Mouse (Mus musculus): Measurements from ENCODE around the gene Hoxc4.

The Hoxc4 gene

GRCm38 (mm10) chr15:102990461-102991397, 28.0 kb upstream of the Hoxc4 start, which contains the start of gene Hoxc8:
Gene Hoxc8 (plus strand): TSS chr15:102990607.
- DNase-seq: no peak

DNA sequence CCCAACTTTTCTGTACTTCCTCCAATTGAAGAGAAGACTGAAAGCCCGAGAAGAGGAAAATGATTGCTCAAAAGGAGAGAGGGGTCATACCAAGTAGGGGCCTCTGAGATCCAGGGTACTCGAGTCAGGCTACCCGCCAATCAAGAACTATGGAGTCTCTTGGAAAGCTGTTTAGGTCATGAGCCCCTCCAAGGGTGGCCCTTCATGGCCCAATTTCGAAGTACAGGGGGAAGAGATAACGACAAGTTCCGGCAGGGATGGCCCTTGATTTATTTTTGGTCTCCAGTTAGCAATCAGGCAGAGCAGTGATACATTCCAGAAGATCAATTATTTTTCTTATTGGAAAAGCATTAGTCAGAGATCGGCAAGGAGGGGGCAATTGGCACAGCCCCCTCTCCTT, 27.0 kb upstream of the Hoxc4 start:
- no peak for DNase-seq

DNA sequence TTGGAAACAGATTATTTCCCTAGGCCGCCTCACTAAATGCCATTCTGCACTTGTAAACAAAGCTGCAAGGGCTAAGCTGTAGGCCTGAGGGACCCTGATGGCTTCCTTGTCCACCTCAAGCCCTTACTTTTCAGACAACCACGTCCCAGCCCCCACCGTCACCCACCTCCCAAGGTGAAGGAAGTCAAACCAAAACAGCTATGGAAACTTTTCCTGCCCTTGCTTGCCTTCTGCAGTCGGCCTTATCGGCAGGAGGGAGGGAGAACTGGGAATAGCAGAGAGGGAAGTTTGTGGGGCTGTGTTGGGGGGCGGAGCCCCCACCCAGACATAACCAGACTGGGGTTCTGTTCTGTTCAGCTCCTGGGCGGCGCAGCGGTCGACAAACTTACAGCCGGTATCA, 26.5 kb upstream of the Hoxc4 start:
- DNase-seq: no peak

DNA sequence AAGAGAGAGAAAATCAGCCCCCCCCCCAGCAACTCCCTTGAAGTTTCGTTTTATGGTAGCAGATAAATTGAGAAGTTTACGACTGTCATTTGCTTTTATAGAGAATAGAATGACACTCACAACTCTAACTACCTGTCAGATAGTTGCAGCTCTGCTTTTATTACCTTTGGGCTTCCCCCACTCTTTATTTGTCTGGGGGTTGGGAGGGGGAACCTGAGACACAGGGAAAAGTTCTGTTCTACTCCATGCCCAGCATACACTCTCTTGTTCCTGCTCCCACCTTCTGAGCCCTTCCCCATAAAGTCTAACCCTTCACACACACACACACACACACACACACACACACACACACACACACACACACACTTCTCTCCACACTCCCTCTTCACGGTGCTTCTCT, 25.9 kb upstream of the Hoxc4 start:
- DNase-seq: no peak

DNA sequence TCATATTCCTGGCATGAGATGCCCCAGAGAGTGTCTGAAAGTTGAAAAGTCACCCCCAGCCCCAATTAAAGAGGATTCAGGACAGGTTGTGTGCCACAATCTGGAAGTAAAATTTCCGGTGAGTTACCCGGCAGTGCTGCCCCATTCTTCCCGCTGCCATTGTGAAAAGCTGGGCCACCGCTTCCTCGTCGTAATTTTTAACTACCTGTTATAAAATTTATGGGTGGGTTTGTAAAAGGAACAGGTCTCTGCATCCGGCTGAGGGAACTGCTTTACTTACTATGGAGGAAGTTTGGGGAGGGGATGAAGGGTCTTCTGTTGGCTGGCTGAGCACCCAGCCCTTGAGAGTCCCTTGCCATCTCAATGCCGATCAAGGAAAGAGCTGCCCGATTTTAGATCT, 22.2 kb upstream of the Hoxc4 start:
- no peak for DNase-seq

DNA sequence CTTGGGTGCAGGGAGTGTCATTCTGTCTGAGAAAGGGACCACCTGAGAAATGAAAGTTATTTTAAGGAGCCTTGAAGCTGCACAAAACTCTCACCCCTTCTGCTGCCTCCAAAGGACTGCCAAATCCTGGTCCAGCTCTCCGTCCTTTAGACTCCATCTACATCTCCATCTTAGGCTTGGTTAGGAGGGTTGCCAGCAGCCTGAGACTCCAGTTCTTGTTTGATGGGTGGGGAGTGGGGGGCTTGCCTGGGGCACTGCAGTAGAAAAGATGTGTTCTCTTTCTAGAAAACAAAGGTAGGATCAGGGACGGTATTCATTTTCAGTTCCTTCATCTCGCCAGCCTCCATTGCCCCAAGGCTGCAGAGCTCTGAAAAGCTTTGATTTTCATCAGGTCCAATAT, 21.3 kb upstream of the Hoxc4 start:
- DNase-seq: no peak

DNA sequence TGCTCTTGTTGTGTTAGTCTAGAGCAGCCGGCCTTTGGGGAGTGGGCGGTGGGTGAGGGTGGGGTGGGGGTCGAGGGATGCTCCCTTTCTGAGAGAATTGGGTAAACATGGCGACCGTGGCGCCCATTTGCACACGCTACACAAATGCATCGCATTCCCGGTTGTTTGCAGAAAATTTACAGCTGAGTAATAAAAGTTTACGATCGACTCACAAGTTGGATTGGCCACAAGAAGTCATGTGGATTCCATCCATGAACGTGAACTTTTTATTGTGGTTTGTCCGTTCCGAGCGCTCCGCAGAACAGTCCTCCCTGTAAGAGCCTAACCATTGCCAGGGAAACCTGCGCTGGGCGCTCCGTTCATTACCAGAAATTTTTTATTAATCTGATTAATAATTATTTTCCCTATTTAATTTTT, 20.8 kb upstream of the Hoxc4 start, which contains the start of gene Hoxc6:
Hoxc6 (plus strand) TSS at position 319 of the 417 bp plus-strand sequence.
- no peak for DNase-seq

GRCm38 (mm10) chr15:102998608-102999182, 20.0 kb upstream of the Hoxc4 start:
- DNase-seq: no peak

GRCm38 (mm10) chr15:102999183-102999831, 19.4 kb upstream of the Hoxc4 start:
- DNase-seq: peak; percentile 93

- no peak for DNase-seq
Measured at GRCm38 (mm10) chr15:102999955-103000354, 18.8 kb upstream of the Hoxc4 start.

GRCm38 (mm10) chr15:103000501-103000901, 18.2 kb upstream of the Hoxc4 start:
- no peak for DNase-seq

DNA sequence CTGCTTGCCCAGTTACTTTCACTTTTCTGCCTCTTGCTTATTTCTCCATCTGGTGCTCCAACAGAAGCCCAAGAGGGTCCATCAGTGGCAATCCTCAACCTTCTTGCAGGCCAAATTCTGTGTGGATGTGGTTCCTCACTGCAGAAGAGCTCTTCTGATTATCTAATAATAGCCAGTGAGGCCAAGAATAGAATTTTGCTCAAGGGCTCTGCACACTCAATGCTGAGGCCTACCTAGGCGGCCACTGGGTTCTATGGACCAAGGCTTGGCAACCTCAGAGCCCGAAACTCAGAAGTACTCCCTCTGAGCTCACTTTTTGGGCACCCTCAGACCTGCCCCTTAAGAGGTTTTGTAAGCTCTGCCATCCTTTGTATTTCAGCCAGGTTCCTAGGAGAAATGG, 17.4 kb upstream of the Hoxc4 start:
- DNase-seq: no peak

- no peak for DNase-seq
Measured at GRCm38 (mm10) chr15:103002156-103002555, 16.6 kb upstream of the Hoxc4 start.

GRCm38 (mm10) chr15:103002821-103003448, 15.8 kb upstream of the Hoxc4 start:
- no peak for DNase-seq

- no peak for DNase-seq
Measured at GRCm38 (mm10) chr15:103005308-103005707, 13.4 kb upstream of the Hoxc4 start.

GRCm38 (mm10) chr15:103005797-103006196, 12.9 kb upstream of the Hoxc4 start:
- no peak for DNase-seq

- DNase-seq: no peak
Measured at GRCm38 (mm10) chr15:103006326-103006725, 12.4 kb upstream of the Hoxc4 start.

DNA sequence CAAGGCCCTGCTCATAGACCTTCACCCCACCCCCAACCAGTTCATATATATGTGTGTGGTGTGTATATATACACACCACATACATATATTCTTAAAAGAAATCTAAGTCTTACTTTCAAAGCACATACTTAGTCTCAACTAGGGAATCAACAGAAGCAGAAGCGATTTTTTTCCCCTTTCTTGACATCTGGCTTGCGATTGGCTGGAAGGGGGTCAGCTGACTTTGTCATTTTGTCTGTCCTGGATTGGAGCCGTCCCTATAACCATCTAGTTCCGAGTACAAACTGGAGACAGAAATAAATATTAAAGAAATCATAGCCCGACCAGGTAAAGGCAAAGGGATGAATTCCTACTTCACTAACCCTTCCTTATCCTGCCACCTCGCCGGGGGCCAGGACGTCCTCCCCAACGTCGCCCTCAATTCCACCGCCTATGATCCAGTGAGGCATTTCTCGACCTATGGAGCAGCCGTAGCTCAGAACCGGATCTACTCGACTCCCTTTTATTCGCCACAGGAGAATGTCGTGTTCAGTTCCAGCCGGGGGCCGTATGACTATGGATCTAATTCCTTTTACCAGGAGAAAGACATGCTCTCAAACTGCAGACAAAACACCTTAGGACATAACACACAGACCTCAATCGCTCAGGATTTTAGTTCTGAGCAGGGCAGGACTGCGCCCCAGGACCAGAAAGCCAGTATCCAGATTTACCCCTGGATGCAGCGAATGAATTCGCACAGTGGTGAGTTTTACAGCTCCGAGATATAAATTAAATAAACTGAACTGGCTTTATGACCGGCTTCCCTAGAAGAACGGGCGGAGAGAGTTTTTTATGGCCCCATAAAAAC, 9.2 kb upstream of the Hoxc4 start:
- no peak for DNase-seq

DNA sequence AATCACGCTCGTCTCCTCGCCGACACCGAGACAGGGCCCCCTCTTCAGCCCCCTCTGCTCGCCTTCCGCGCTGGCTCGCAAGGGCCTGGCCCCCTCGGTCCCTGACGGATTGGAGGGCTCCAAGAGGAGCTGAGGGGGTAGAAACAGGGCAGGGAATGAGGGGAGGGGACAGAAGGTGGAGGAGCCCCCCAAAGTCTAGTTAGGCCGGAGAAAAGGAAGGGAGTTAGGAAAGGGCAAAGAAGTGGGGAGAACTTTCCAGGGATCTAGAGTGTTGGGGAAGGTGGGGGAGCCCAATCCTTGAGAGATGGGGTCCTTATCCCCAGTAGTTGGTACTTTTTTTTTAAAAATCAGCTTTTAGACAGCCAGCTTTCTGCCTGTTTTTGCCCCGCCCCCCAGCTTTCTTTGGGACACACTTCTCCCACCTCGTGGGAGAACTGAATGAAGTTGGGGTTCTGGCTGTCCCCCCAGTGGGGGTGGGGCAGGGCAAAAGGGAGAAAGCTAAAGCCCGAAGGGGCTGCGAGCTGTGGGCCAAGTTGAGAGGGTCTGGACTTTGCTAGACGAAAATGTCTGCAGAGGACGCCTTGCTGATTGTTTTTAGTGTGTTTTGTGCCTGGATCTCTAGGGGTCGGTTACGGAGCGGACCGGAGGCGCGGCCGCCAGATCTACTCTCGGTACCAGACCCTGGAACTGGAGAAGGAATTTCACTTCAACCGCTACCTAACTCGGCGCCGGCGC, 8.5 kb upstream of the Hoxc4 start:
- no peak for DNase-seq

- DNase-seq: no peak
Measured at GRCm38 (mm10) chr15:103010847-103011555, 7.7 kb upstream of the Hoxc4 start.
